Mouse (Mus musculus) ES-Bruce4 (cell line): ENCODE results near the gene Dlg4.

Experiments
- CTCF ChIP-seq: IDR thresholded peaks from one replicate; pipeline ENCODE4 v1.8.1; 2011; ENCODE audit warnings: low read depth, low read length
- EP300 ChIP-seq: IDR thresholded peaks from 2 replicates; pipeline ENCODE4 v1.6.1; 2011; ENCODE audit warnings: low read depth, low read length; ENCODE audit not compliant: insufficient read depth

- TF ChIP-seq CTCF, result no peak
- TF ChIP-seq EP300, result no peak
Measured at GRCm38 (mm10) chr11:70075581-70075980, 58.8 kb downstream of the Dlg4 start.
